Mouse (Mus musculus) skeletal muscle tissue, postnatal 0 days (tissue): ENCODE results near the gene Eya3. TPM values are rescaled to one million over a fixed set of nuclear protein-coding genes. Genes with fewer than 3 reads are reported as not detected.

ENCODE experiments used
- polyA plus RNA-seq: library from polyadenylated mRNA; unstranded; fragments of >200 nt; fragmentation: Nextera tagmentation; extraction: Ambion mirVana; gene quantifications from 2 replicates; pipeline ENCODE4 v1.2.1, GENCODE M21; 2015

Gene Eya3
- 10.9 and 11.1 TPM in 2 replicates for polyA plus RNA-seq

DNA sequence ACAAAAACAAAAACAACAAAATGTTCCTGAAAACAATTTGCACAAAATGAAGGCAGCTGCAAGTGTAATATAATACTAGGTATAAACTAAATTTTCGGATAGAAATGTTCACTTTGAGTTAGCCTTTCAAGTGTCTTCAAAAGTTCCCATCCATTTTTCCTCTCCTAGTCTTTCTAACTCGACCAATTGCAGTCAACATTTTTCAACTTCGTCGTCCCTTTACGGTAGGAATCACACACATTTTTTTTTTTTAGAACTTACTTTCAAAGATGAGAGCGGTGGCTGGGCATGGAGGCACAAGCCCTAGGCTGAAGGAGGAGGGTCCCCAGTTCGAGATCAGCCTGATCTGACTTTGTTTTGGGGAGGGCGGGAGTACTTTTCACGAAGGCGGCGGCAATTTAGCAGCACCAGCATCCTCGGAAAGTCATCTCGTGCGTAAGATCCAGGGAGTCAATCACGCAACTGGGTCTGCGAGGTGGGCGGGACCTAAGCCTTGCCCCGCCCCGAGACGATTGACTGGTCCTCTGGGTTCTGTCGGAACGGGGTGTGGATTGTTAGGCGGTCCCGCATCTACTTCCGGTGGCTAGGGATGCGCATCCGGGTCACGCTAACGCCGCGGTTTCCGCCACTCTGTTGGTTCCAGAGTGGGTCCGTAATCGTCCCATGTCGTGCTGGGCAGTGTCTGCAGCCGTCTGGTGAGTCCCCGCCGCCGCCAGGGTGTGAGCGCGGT is at the start of gene Eya3:
Gene Eya3 (plus strand): TSS at position 527 of the 730 bp plus-strand sequence.

GRCm38 (mm10) chr4:132732148-132732684 is 93.4 kb downstream of the Eya3 start, which contains the start of gene Xkr8:
Gene Xkr8 (minus strand): TSS chr4:132732546.

GRCm38 (mm10) chr4:132756974-132757373 is 118.2 kb downstream of the Eya3 start, which contains the start of gene Smpdl3b:
Gene Smpdl3b (minus strand): TSS chr4:132757252.

DNA sequence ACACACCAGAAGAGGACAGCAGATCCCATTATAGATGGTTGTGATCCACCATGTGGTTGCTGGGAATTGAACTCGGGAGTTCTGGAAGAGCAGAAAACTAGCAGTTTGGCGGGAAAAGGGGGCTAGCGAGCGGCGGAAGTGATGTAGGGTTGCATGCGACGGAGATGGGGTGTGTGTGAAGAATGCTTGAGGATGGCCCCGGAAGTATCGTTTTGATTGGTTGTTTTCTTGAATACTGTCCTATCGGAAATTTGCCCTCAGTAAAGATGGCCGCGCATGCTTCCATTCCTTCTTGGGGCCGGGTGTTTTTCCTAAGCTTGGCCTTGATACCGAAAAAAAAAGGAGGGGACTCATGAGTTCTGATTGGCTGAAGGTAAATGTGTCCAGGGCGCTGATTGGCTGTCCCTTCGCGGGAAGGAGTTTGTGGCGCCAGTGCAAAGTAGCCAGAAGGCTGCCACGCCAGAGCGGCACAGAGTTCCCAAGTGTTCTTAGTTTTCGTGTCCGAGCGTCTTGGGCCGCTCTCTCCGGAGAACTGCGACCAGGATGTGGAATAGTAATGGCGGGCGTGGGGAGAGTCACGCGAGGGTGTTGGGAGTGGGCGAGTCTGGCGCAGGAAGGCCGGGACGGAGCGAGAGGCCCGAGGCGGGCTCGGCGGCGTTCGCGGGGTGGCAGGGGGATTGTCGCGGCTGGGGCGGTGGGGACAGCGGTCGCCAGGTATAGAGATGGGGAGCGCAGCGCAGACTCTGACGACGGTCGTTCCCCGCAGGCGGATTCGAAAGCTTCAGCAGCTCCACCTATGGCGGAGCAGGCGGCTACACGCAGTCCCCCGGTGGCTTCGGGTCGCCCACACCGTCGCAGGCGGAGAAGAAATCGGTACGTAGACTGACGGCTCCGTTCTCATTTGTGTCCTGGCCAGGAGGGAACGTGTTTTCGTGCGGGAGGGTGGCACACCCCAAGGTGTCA is 129.4 kb downstream of the Eya3 start, which contains the start of gene Rpa2:
Gene Rpa2 (plus strand): TSS at position 419 of the 963 bp plus-strand sequence.

Other genes starting within 250 kb of the Eya3 start
- gene Phactr4, start 216.5 kb upstream of the Eya3 start, polyA plus RNA-seq, result 6.8 and 7.3 TPM in 2 replicates
- gene Med18, start 175.1 kb upstream of the Eya3 start, polyA plus RNA-seq, result 8.7 and 8.8 TPM in 2 replicates
- 1.9 and 4.3 TPM in 2 replicates for gene Sesn2, start 128.5 kb upstream of the Eya3 start, polyA plus RNA-seq
- gene Atpif1, start 105.3 kb upstream of the Eya3 start, polyA plus RNA-seq, result 522 and 530 TPM in 2 replicates
- gene Dnajc8, start 103.4 kb upstream of the Eya3 start, polyA plus RNA-seq, result 75.9 and 86.2 TPM in 2 replicates
- gene Ptafr, start 74.9 kb upstream of the Eya3 start, polyA plus RNA-seq, result 1.6 and 2.5 TPM in 2 replicates
- gene Xkr8, start 93.6 kb downstream of the Eya3 start, polyA plus RNA-seq, result 2.4 and 3.6 TPM in 2 replicates
- 0.76 and 1.4 TPM in 2 replicates for gene Smpdl3b, start 118.3 kb downstream of the Eya3 start, polyA plus RNA-seq
- 28.8 and 33.2 TPM in 2 replicates for gene Rpa2, start 129.3 kb downstream of the Eya3 start, polyA plus RNA-seq
- 1.9 and 3.2 TPM in 2 replicates for gene Themis2, start 157.4 kb downstream of the Eya3 start, polyA plus RNA-seq
- gene Ppp1r8, start 204.2 kb downstream of the Eya3 start, polyA plus RNA-seq, result 14.5 and 16.5 TPM in 2 replicates
- 31.7 and 39.9 TPM in 2 replicates for gene Stx12, start 245.5 kb downstream of the Eya3 start, polyA plus RNA-seq